Mouse (Mus musculus) thymus, adult 2 months (tissue): Measurements from ENCODE around the gene Fads1. TPM values are rescaled to one million over a fixed set of nuclear protein-coding genes. Genes with fewer than 3 reads are reported as not detected.
A peak's percentile ranks its signal among the peaks of the same experiment; 100 is the strongest.

ENCODE experiments used
- DNase-seq: peaks from one replicate; pipeline ENCODE4 v3.0.0; 2021
- H3K27ac ChIP-seq: fragments of 200-500 bp; 2 replicates; pipeline ENCODE4 v1.5.1; 2012; ENCODE audit warnings: low read length, control low read depth; ENCODE audit not compliant: control insufficient read depth, insufficient read depth
- H3K27me3 ChIP-seq: fragments of 200-500 bp; 2 replicates; pipeline ENCODE4 v1.6.1; 2012; ENCODE audit warnings: mild to moderate bottlenecking, low read length, moderate library complexity, mixed read lengths; ENCODE audit not compliant: control insufficient read depth, insufficient read depth
- H3K36me3 ChIP-seq: fragments of 200-500 bp; 2 replicates; pipeline ENCODE4 v1.6.1; 2012; ENCODE audit warnings: mild to moderate bottlenecking, low read length, moderate library complexity; ENCODE audit not compliant: control insufficient read depth, insufficient read depth
- H3K4me1 ChIP-seq: fragments of 200-500 bp; replicated peaks from 2 replicates; pipeline ENCODE4 v1.6.1; 2012; ENCODE audit warnings: low read length; ENCODE audit not compliant: control insufficient read depth, insufficient read depth
- H3K4me3 ChIP-seq: fragments of 200-500 bp; 2 replicates; pipeline ENCODE4 v1.5.1; 2012; ENCODE audit warnings: mild to moderate bottlenecking, low read length, control low read depth, moderate library complexity; ENCODE audit not compliant: control insufficient read depth, insufficient read depth
- CTCF ChIP-seq: fragments of 200-500 bp; IDR thresholded peaks from 2 replicates; pipeline ENCODE4 v1.5.1; 2012; ENCODE audit warnings: mild to moderate bottlenecking, control low read depth, low read length, moderate library complexity, borderline replicate concordance; ENCODE audit not compliant: control insufficient read depth, poor library complexity, insufficient read depth; ENCODE audit errors: extremely low read depth
- POLR2A ChIP-seq: fragments of 200-500 bp; IDR thresholded peaks from 2 replicates; pipeline ENCODE4 v1.6.1; 2012; ENCODE audit warnings: mild to moderate bottlenecking, low read length, control low read depth, moderate library complexity; ENCODE audit not compliant: control insufficient read depth, poor library complexity, insufficient read depth; ENCODE audit errors: extremely low read depth
- WGBS: fragments of 180-500 bp; shearing (Covaris S2); methylation state at CpG from one replicate; pipeline ENCODE4 v1.1.7; 2018; 5-methylcytosine and 5-hydroxymethylcytosine counted together
- polyA plus RNA-seq: library from polyadenylated mRNA; depleted of rRNA; stranded (reverse); fragments of >200 nt; gene quantifications from 2 replicates; pipeline ENCODE4 v1.2.3, GENCODE M21; 2012

Fads1 gene
- polyA plus RNA-seq, 1 experiment, result 51.4 TPM

DNA sequence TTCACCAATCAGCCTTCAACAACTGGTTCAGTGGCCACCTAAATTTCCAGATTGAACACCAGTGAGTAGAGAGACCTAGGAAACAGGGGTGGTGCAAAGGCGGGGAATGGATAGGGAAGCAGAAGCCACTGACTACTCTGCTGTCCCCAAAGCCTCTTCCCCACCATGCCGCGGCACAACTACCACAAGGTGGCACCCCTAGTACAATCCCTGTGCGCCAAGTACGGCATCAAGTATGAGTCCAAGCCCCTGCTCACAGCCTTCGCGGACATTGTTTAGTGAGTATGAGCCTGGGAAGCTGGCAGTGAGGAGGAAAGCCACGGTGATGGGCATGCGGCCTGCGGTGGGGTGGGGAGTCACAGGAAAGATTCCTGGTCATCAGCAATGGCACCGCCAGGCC is 11.6 kb downstream of the Fads1 start:
- Histone ChIP-seq H3K4me3 (no peak overlapping the region), H3K27ac (no peak overlapping the region), H3K36me3 (peaks cover 21% of the 10 kb centered on the region), H3K27me3 (no peaks in the 10 kb centered on the region), H3K4me1 (no peaks in the 10 kb centered on the region; the same call in 1 of the 2 replicates)
- no peak for DNase-seq
- 96% methylated on average over 11 of the region's 11 CpGs for WGBS
- TF ChIP-seq POLR2A (no peak), CTCF (no peak)

DNA sequence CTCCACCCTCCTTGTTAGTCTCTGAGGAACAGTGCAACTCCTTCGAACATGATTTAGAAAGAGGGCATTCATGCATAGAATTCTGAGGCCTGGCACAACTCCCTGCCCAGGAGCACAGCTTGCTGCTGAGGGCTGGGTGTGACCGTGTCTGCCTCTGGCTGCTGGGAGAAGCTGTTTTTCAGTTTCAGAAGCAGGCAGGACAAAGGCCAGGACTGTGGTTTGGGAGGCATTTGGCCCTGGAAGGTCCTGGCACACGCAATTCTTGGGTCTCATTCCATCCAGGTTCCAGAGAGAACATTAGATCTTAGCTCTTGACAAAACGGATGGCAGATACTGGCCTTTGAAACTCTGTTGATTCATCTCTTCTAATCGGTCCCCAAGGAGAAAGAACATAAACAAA is 12.6 kb downstream of the Fads1 start:
- Histone ChIP-seq H3K4me1 (no peaks in the 10 kb centered on the region; the same call in 1 of the 2 replicates), H3K4me3 (no peak overlapping the region), H3K27me3 (no peaks in the 10 kb centered on the region), H3K27ac (no peak overlapping the region), H3K36me3 (peaks cover 30% of the 10 kb centered on the region)
- TF ChIP-seq CTCF (no peak), POLR2A (no peak)
- WGBS, result 93% methylated on average over 5 of the region's 5 CpGs
- no peak for DNase-seq

DNA sequence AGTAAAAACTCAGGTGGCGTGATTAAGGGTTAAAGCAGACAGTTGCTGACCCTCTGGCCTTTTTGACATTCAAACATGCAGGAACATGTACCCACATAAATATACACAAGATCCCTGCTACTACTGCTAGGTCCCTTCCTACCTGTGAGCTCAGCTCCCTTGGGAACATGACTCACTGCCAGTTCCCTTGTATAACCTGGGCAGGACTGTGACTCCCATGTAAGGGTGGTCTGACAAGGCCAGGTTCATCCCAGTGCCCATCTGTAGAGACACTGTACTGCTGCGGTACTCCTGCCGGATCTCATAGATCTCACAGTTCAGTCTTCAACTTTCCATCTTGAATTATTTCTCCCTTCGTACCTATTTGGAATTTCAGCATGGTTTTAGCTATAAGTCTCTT is 14.4 kb downstream of the Fads1 start:
- Histone ChIP-seq H3K36me3 (peaks cover 25% of the 10 kb centered on the region), H3K27ac (no peak overlapping the region), H3K27me3 (no peaks in the 10 kb centered on the region), H3K4me3 (no peak overlapping the region), H3K4me1 (no peaks in the 10 kb centered on the region)
- WGBS, result 97% methylated on average over 4 of the region's 4 CpGs
- TF ChIP-seq CTCF, result no peak
- TF ChIP-seq POLR2A, result no peak
- DNase-seq, result no peak

DNA sequence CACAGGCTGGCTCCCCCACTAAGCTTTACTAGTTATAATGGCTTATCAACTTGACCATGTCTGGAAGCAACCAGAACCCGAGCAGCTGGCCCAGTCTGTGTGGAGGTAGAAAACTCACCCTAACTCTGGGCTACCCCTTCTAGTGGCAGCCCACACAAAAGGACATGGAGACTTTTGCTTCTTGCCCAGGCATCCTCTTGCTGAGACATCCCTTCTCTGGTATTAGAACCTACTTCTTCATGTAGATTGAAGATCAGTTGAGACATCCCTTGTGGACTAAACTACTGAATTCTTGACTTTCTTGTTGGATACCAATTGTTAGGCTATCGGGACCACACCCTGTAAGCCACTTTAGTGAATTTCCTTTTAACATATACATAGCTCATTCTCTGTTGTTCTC is 15.6 kb downstream of the Fads1 start:
- Histone ChIP-seq H3K4me1 (peaks cover 2% of the 10 kb centered on the region; the same call in 1 of the 2 replicates), H3K27ac (no peak overlapping the region), H3K4me3 (no peak overlapping the region), H3K36me3 (peaks cover 25% of the 10 kb centered on the region), H3K27me3 (no peaks in the 10 kb centered on the region)
- no peak for DNase-seq
- TF ChIP-seq POLR2A, result no peak
- no peak for TF ChIP-seq CTCF
- WGBS, result 95% methylated on average over 2 of the region's 2 CpGs

- no peaks in the 10 kb centered on the region for H3K27me3 ChIP-seq
- H3K4me3 ChIP-seq, result no peak overlapping the region
- TF ChIP-seq POLR2A, result no peak
- peak; percentile 79; the same call in 1 of the 2 replicates for TF ChIP-seq CTCF
- peaks cover 3% of the 10 kb centered on the region; the same call in 1 of the 2 replicates for H3K4me1 ChIP-seq
- no peak overlapping the region for H3K27ac ChIP-seq
- peak; percentile 77 for DNase-seq
- 36% methylated on average over 3 of the region's 3 CpGs for WGBS
- H3K36me3 ChIP-seq, result peaks cover 25% of the 10 kb centered on the region
These were observed 16.0 kb downstream of the Fads1 start for GRCm38 (mm10) chr19:10198723-10199122.

GRCm38 (mm10) chr19:10203146-10203847 is 20.6 kb downstream of the Fads1 start:
- Histone ChIP-seq H3K36me3 (peaks cover 20% of the 10 kb centered on the region), H3K4me3 (peak overlapping the region; percentile 79), H3K4me1 (peaks cover 3% of the 10 kb centered on the region; the same call in 1 of the 2 replicates), H3K27ac (no peak overlapping the region), H3K27me3 (no peaks in the 10 kb centered on the region)
- WGBS, result 2% methylated on average over 23 of the region's 23 CpGs
- TF ChIP-seq CTCF (no peak), POLR2A (no peak; the same call in 1 of the 2 replicates)
- no peak for DNase-seq
